16 mouse cellular contexts compared by ENCODE assay signal in the genomic region with DNA sequence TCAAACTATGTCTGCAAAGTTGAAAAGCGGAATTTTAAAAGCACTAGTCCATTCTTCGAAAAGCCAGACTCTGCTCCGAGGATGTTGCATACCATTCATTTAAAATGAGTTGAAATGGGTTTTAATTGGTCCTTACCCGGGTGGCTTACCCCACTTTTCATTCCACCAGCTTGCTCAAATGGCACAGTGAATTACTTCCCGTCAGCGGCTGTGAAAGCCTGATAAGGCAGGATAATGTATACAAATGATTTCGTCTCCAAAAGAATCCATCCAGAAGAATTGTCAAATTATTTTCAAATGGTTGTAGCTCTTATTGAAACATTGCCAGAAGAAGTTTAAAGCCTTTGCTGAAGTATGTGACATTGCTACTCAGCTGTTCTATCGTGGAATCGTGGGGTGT.
DNase-seq lines count a peak whose midpoint lies in the region; ATAC-seq and TF ChIP-seq lines count a peak whose summit lies in the region.
"Had no signal": no experiment of that assay in that cellular context is flagged by ENCODE, and none has a peak within 500 bp of the region (broad histone marks: within the 10 kb centered on the region; RNA-seq: fewer than 3 reads in every experiment).

No protein-coding gene starts in this region.

- H3K4me2 ChIP-seq in lung, embryonic 14.5 days: peak overlapping the region; percentile 29
- no peak overlapping the region for H3K4me2 ChIP-seq in midbrain, embryonic 14.5 days (ENCODE audit: low read length)
- H3K4me2 ChIP-seq in midbrain, embryonic 16.5 days (ENCODE audit: low read length): no peak overlapping the region
- peak overlapping the region; percentile 10; the same call in 1 of the 2 replicates for H3K4me2 ChIP-seq in forebrain, postnatal 0 days (ENCODE audit: low read depth)
- H3K4me2 ChIP-seq in neural tube, embryonic 15.5 days: no peak overlapping the region
- H3K4me2 ChIP-seq: heart, embryonic 13.5 days; hindbrain, embryonic 15.5 days had no signal

- H3K27me3 ChIP-seq in lung, embryonic 14.5 days (ENCODE audit: insufficient read depth, low read length): no peaks in the 10 kb centered on the region
- no peaks in the 10 kb centered on the region for H3K27me3 ChIP-seq in midbrain, embryonic 14.5 days (ENCODE audit: control insufficient read depth, insufficient read depth, low read length)
- H3K27me3 ChIP-seq in midbrain, embryonic 16.5 days (ENCODE audit: control insufficient read depth, insufficient read depth, low read depth, low read length): no peaks in the 10 kb centered on the region
- no peaks in the 10 kb centered on the region for H3K27me3 ChIP-seq in forebrain, postnatal 0 days (ENCODE audit: insufficient read depth, low read length)
- H3K27me3 ChIP-seq in neural tube, embryonic 15.5 days (replicated peaks): no peaks in the 10 kb centered on the region
- H3K27me3 ChIP-seq: CH12.LX; heart, embryonic 13.5 days; hindbrain, embryonic 15.5 days had no signal

- intact Hi-C loops in gastrocnemius, adult 2 months (cut with DNase I): no loop called here

- ATAC-seq in lung, embryonic 14.5 days (ENCODE audit: insufficient read depth): peak; percentile 63; the same call in 1 of the 2 replicates
- no peak for ATAC-seq in midbrain, embryonic 14.5 days (ENCODE audit: low FRiP score, low TSS enrichment)
- no peak for ATAC-seq in midbrain, embryonic 16.5 days
- peak; percentile 84 for ATAC-seq in forebrain, postnatal 0 days
- no peak for ATAC-seq in neural tube, embryonic 15.5 days (ENCODE audit: low FRiP score)
- ATAC-seq: activated CD4-positive, CD25-positive, alpha-beta regulatory T cell, adult 4 months; Patski had no signal

- no peak overlapping the region for H3K27ac ChIP-seq in lung, embryonic 14.5 days (ENCODE audit: low read depth)
- no peak overlapping the region for H3K27ac ChIP-seq in midbrain, embryonic 14.5 days (replicated peaks; ENCODE audit: low read depth, low read length)
- no peak overlapping the region for H3K27ac ChIP-seq in midbrain, embryonic 16.5 days (ENCODE audit: low read length)
- no peak overlapping the region for H3K27ac ChIP-seq in forebrain, postnatal 0 days (ENCODE audit: low read depth, low read length)
- no peak overlapping the region for H3K27ac ChIP-seq in gastrocnemius, adult 2 months
- H3K27ac ChIP-seq in neural tube, embryonic 15.5 days (replicated peaks): no peak overlapping the region
- H3K27ac ChIP-seq: embryonic facial prominence, embryonic 10.5 days; heart, embryonic 13.5 days; hindbrain, embryonic 15.5 days had no signal

- H3K4me3 ChIP-seq in lung, embryonic 14.5 days (ENCODE audit: low read depth, low read length): no peak overlapping the region
- H3K4me3 ChIP-seq in midbrain, embryonic 14.5 days (replicated peaks; ENCODE audit: low read depth, low read length): no peak overlapping the region
- H3K4me3 ChIP-seq in midbrain, embryonic 16.5 days (ENCODE audit: low read depth, low read length): no peak overlapping the region
- no peak overlapping the region for H3K4me3 ChIP-seq in forebrain, postnatal 0 days (ENCODE audit: low read depth, low read length)
- H3K4me3 ChIP-seq in gastrocnemius, adult 2 months: no peak overlapping the region
- H3K4me3 ChIP-seq in neural tube, embryonic 15.5 days (replicated peaks): no peak overlapping the region
- H3K4me3 ChIP-seq: embryonic facial prominence, embryonic 10.5 days; heart, embryonic 13.5 days; hindbrain, embryonic 15.5 days had no signal

- WGBS in lung, embryonic 14.5 days: 16% methylated on average over 9 of the region's 9 CpGs
- WGBS in midbrain, embryonic 14.5 days: 66% methylated on average over 9 of the region's 9 CpGs
- 51% methylated on average over 9 of the region's 9 CpGs for WGBS in midbrain, embryonic 16.5 days
- 10% methylated on average over 9 of the region's 9 CpGs for WGBS in forebrain, postnatal 0 days
- 57% methylated on average over 9 of the region's 9 CpGs for WGBS in neural tube, embryonic 15.5 days

- no peak overlapping the region for H3K9ac ChIP-seq in lung, embryonic 14.5 days
- no peak overlapping the region for H3K9ac ChIP-seq in midbrain, embryonic 14.5 days (replicated peaks; ENCODE audit: low read length)
- H3K9ac ChIP-seq in midbrain, embryonic 16.5 days (ENCODE audit: low read depth, low read length): no peak overlapping the region
- H3K9ac ChIP-seq in forebrain, postnatal 0 days: no peak overlapping the region
- H3K9ac ChIP-seq in neural tube, embryonic 15.5 days (replicated peaks): no peak overlapping the region
- H3K9ac ChIP-seq: heart, embryonic 13.5 days; hindbrain, embryonic 15.5 days had no signal

- TF ChIP-seq CTCF in lung, embryonic 14.5 days (IDR thresholded peaks at IDR 0.05; ENCODE audit: low read depth): no peak
- no peak for TF ChIP-seq CTCF in forebrain, postnatal 0 days (IDR thresholded peaks at IDR 0.05; ENCODE audit: low read depth)
- TF ChIP-seq CTCF in gastrocnemius, adult 2 months (IDR thresholded peaks at IDR 0.05): no peak

- peaks cover 12% of the 10 kb centered on the region for H3K4me1 ChIP-seq in lung, embryonic 14.5 days (ENCODE audit: insufficient read depth)
- H3K4me1 ChIP-seq in midbrain, embryonic 14.5 days (ENCODE audit: control insufficient read depth, insufficient read depth, low read length): no peaks in the 10 kb centered on the region
- H3K4me1 ChIP-seq in midbrain, embryonic 16.5 days (ENCODE audit: control insufficient read depth, insufficient read depth, low read length): 0 out of 2 replicates have a peak, but pooled peaks cover 3% of the 10 kb centered on the region
- 0 out of 2 replicates have a peak, but pooled peaks cover 5% of the 10 kb centered on the region for H3K4me1 ChIP-seq in forebrain, postnatal 0 days (ENCODE audit: insufficient read depth)
- H3K4me1 ChIP-seq in neural tube, embryonic 15.5 days: no peaks in the 10 kb centered on the region
- H3K4me1 ChIP-seq: hindbrain, embryonic 15.5 days had no signal

- no peaks in the 10 kb centered on the region for H3K36me3 ChIP-seq in lung, embryonic 14.5 days (ENCODE audit: insufficient read depth)
- no peaks in the 10 kb centered on the region for H3K36me3 ChIP-seq in midbrain, embryonic 14.5 days (ENCODE audit: control insufficient read depth, insufficient read depth, low read length)
- no peaks in the 10 kb centered on the region for H3K36me3 ChIP-seq in midbrain, embryonic 16.5 days (ENCODE audit: control insufficient read depth, insufficient read depth, low read length)
- H3K36me3 ChIP-seq in forebrain, postnatal 0 days (ENCODE audit: insufficient read depth): no peaks in the 10 kb centered on the region
- no peaks in the 10 kb centered on the region for H3K36me3 ChIP-seq in neural tube, embryonic 15.5 days
- H3K36me3 ChIP-seq: embryonic facial prominence, embryonic 10.5 days; heart, embryonic 13.5 days; hindbrain, embryonic 15.5 days had no signal

- peak; percentile 63 for DNase-seq in lung, embryonic 14.5 days
- no peak for DNase-seq in lung, postnatal 36 days
- peak; percentile 14 for DNase-seq in midbrain, embryonic 14.5 days
- DNase-seq in forebrain, postnatal 0 days: peak; percentile 50
- no peak for DNase-seq in gastrocnemius, adult 2 months
- DNase-seq: cerebellum, postnatal 10 days; gastrocnemius, postnatal 25 days; heart, postnatal 36 days had no signal

- no peaks in the 10 kb centered on the region for H3K9me3 ChIP-seq in lung, embryonic 14.5 days (ENCODE audit: low read depth, low read length)
- H3K9me3 ChIP-seq in midbrain, embryonic 14.5 days (ENCODE audit: control insufficient read depth, low read length): no peaks in the 10 kb centered on the region
- no peaks in the 10 kb centered on the region for H3K9me3 ChIP-seq in midbrain, embryonic 16.5 days (replicated peaks; ENCODE audit: control insufficient read depth, low read length, poor library complexity, severe bottlenecking)
- no peaks in the 10 kb centered on the region for H3K9me3 ChIP-seq in forebrain, postnatal 0 days (ENCODE audit: low read length)
- no peaks in the 10 kb centered on the region for H3K9me3 ChIP-seq in neural tube, embryonic 15.5 days (replicated peaks)
- H3K9me3 ChIP-seq: embryonic facial prominence, embryonic 10.5 days; heart, embryonic 13.5 days; hindbrain, embryonic 15.5 days had no signal

Comparison
In these comparisons a context has a peak if more than half of its experiments do, and no peak if none do; other contexts are left out.
1. DNase-seq: peak in lung, embryonic 14.5 days (single experiment), midbrain, embryonic 14.5 days (single experiment) and forebrain, postnatal 0 days (single experiment); none in lung, postnatal 36 days (single experiment) and gastrocnemius, adult 2 months (single experiment).
2. ATAC-seq: peak in lung, embryonic 14.5 days (single experiment) and forebrain, postnatal 0 days (single experiment); none in midbrain, embryonic 14.5 days (single experiment), midbrain, embryonic 16.5 days (single experiment) and neural tube, embryonic 15.5 days (single experiment).
3. H3K4me2 ChIP-seq: peak in lung, embryonic 14.5 days (single experiment) and forebrain, postnatal 0 days (single experiment); none in midbrain, embryonic 14.5 days (single experiment), midbrain, embryonic 16.5 days (single experiment) and neural tube, embryonic 15.5 days (single experiment).